Comparison of ENCODE assay signal across 8 mouse cellular contexts in genomic region chr4:148075259-148075658, GRCm38 (mm10). TPM values are rescaled to one million over a fixed set of nuclear protein-coding genes. Genes with fewer than 3 reads are reported as not detected.
DNase-seq lines count a peak whose midpoint lies in the region; ATAC-seq and TF ChIP-seq lines count a peak whose summit lies in the region.

No protein-coding gene starts in this region.

- H3K9me3 ChIP-seq in CH12.LX (replicated peaks; ENCODE audit: low read length): no peaks in the 10 kb centered on the region
- H3K9me3 ChIP-seq in forebrain, embryonic 16.5 days (ENCODE audit: control insufficient read depth, low read length): no peaks in the 10 kb centered on the region
- no peaks in the 10 kb centered on the region for H3K9me3 ChIP-seq in neural tube, embryonic 13.5 days

- ATAC-seq in forebrain, embryonic 16.5 days: 0 out of 2 replicates have a peak, but pooled peaks have one; percentile 41
- no peak for ATAC-seq in neural tube, embryonic 13.5 days (ENCODE audit: low read depth)

- no peak for TF ChIP-seq CTCF in CH12.LX (conservative IDR thresholded peaks at IDR 0.05 in 1 of 2, IDR thresholded peaks at IDR 0.05 in 1 of 2; ENCODE audit: low read depth in 2 of 2, low read length in 2 of 2)
- TF ChIP-seq CTCF in lung, adult 2 months (IDR thresholded peaks at IDR 0.05; ENCODE audit: insufficient read depth, low read length): no peak

- H3K27ac ChIP-seq in CH12.LX (ENCODE audit: insufficient read depth, low read depth): no peak overlapping the region
- no peak overlapping the region for H3K27ac ChIP-seq in forebrain, embryonic 16.5 days (ENCODE audit: low read length)
- H3K27ac ChIP-seq in neural tube, embryonic 13.5 days (replicated peaks): no peak overlapping the region

- peak overlapping the region; percentile 35 for H3K9ac ChIP-seq in CH12.LX (ENCODE audit: insufficient read depth, low read depth)
- H3K9ac ChIP-seq in forebrain, embryonic 16.5 days (replicated peaks; ENCODE audit: low read depth, low read length): no peak overlapping the region
- 0 out of 2 replicates have a peak overlapping the region, but pooled peaks have one; percentile 3 for H3K9ac ChIP-seq in neural tube, embryonic 13.5 days

- DNase-seq in CH12.LX (ENCODE audit: extremely low read depth): peak; percentile 47
- DNase-seq in c-Kit-negative CD71-positive TER-119-positive erythroid progenitor cells, embryonic 14.5 days (ENCODE audit: low read depth, low spot score): peak; percentile 34
- DNase-seq in heart, postnatal 4 days: peak; percentile 79
- peak; percentile 52 to 81 for DNase-seq in layer of hippocampus, adult 18-20 months (ENCODE audit: low spot score in 2 of 2)
- DNase-seq in lung, adult 2 months: peak; percentile 62
- peak; percentile 84 for DNase-seq in testis, postnatal 10 days (ENCODE audit: low spot score)

- in situ Hi-C loops in CH12.LX (cut with MboI; ENCODE audit: low pct_ligation_motif_present, low pct_unique_long_range_greater_than_20kb, low sequenced_read_pairs): no loop called here

- H3K4me1 ChIP-seq in CH12.LX (ENCODE audit: control insufficient read depth in 1 of 2, insufficient read depth in 2 of 2): peaks cover 15 to 18% of the 10 kb centered on the region in 2 experiments
- no peaks in the 10 kb centered on the region for H3K4me1 ChIP-seq in forebrain, embryonic 16.5 days (replicated peaks; ENCODE audit: control insufficient read depth, insufficient read depth, low read length)
- H3K4me1 ChIP-seq in lung, adult 2 months (ENCODE audit: control insufficient read depth, insufficient read depth, low read length): no peaks in the 10 kb centered on the region
- H3K4me1 ChIP-seq in neural tube, embryonic 13.5 days (replicated peaks): 0 out of 2 replicates have a peak, but pooled peaks cover 9% of the 10 kb centered on the region

- no peak for TF ChIP-seq RAD21 in CH12.LX (IDR thresholded peaks at IDR 0.05; ENCODE audit: low read depth, low read length)

- H3K4me3 ChIP-seq in CH12.LX (replicated peaks in 1 of 3; ENCODE audit: low read depth in 2 of 3, low read length in 2 of 3, poor library complexity in 1 of 3): peak overlapping the region; percentile 17 to 29 (median 23)
- peak overlapping the region; percentile 27 for H3K4me3 ChIP-seq in forebrain, embryonic 16.5 days (replicated peaks; ENCODE audit: low read length)
- H3K4me3 ChIP-seq in lung, adult 2 months (replicated peaks; ENCODE audit: extremely low read depth, low read depth, low read length): peak overlapping the region; percentile 54
- peak overlapping the region; percentile 29 for H3K4me3 ChIP-seq in neural tube, embryonic 13.5 days

- TF ChIP-seq POLR2A in CH12.LX (IDR thresholded peaks at IDR 0.05; ENCODE audit: low read depth, low read length): peak; percentile 48; the same call in 1 of the 2 replicates
- TF ChIP-seq POLR2A in lung, adult 2 months (IDR thresholded peaks at IDR 0.05; ENCODE audit: borderline replicate concordance, extremely low read depth, low read depth, low read length): no peak

- peaks cover 3% of the 10 kb centered on the region for H3K27me3 ChIP-seq in CH12.LX (replicated peaks)
- H3K27me3 ChIP-seq in forebrain, embryonic 16.5 days (replicated peaks; ENCODE audit: control insufficient read depth, insufficient read depth, low read length): no peaks in the 10 kb centered on the region
- H3K27me3 ChIP-seq in neural tube, embryonic 13.5 days: no peaks in the 10 kb centered on the region

- H3K4me2 ChIP-seq in CH12.LX (ENCODE audit: insufficient read depth, low read depth, poor library complexity, severe bottlenecking): peak overlapping the region; percentile 64
- peak overlapping the region; percentile 52 for H3K4me2 ChIP-seq in forebrain, embryonic 16.5 days (ENCODE audit: low read length)
- H3K4me2 ChIP-seq in neural tube, embryonic 13.5 days: peak overlapping the region; percentile 54

- WGBS in forebrain, embryonic 16.5 days: 29% methylated on average over 21 of the region's 21 CpGs
- 35% methylated on average over 21 of the region's 21 CpGs for WGBS in lung, adult 2 months
- WGBS in neural tube, embryonic 13.5 days: 49% methylated on average over 21 of the region's 21 CpGs

- dilution Hi-C loops in CH12.LX (cut with MboI; ENCODE audit: extremely low pct_ligation_motif_present, extremely low pct_unique_long_range_greater_than_20kb, low sequenced_read_pairs): no loop called here

- H3K36me3 ChIP-seq in CH12.LX (replicated peaks in 1 of 2; ENCODE audit: control insufficient read depth in 1 of 2, insufficient read depth in 1 of 2, low read length in 1 of 2): peaks cover 6 to 15% of the 10 kb centered on the region in 2 experiments
- no peaks in the 10 kb centered on the region for H3K36me3 ChIP-seq in forebrain, embryonic 16.5 days (ENCODE audit: control insufficient read depth, insufficient read depth)
- no peaks in the 10 kb centered on the region for H3K36me3 ChIP-seq in neural tube, embryonic 13.5 days

- H3K79me2 ChIP-seq in CH12.LX (replicated peaks; ENCODE audit: control insufficient read depth, extremely low read depth, insufficient read depth, poor library complexity, severe bottlenecking): no peaks in the 10 kb centered on the region

- TF ChIP-seq EP300 in CH12.LX (IDR thresholded peaks at IDR 0.05; ENCODE audit: low read length): no peak

TF ChIP-seq in CH12.LX, 34 proteins besides CTCF, POLR2A, EP300 and RAD21:
- TF ChIP-seq ETS1 (conservative IDR thresholded peaks at IDR 0.05; ENCODE audit: low read depth, low read length) (no peak), SIN3A (IDR thresholded peaks at IDR 0.05; ENCODE audit: low read length) (0 out of 2 replicates have a peak, but pooled peaks have one; percentile 5), NELFE (IDR thresholded peaks at IDR 0.05; ENCODE audit: low read depth, low read length) (peak; percentile 47), ELF1 (IDR thresholded peaks at IDR 0.05; ENCODE audit: low read depth, low read length) (no peak), RCOR1 (conservative IDR thresholded peaks at IDR 0.05; ENCODE audit: low read depth, low read length) (no peak), NRF1 (IDR thresholded peaks at IDR 0.05; ENCODE audit: low read depth, low read length) (peak; percentile 91), TCF12 (IDR thresholded peaks at IDR 0.05; ENCODE audit: low read depth, low read length) (no peak), HCFC1 (IDR thresholded peaks at IDR 0.05; ENCODE audit: low read depth, low read length) (peak; percentile 28; the same call in 1 of the 2 replicates)

RNA-seq across cellular contexts. Expression of gene Agtrap, which starts 12.6 kb away (rescaled TPM):
- 5.6 and 6.2 TPM in 2 replicates for total RNA-seq in CH12.LX (2012; rRNA removed)
- total RNA-seq in CH12.LX (2014; rRNA removed): 4.0 and 4.1 TPM in 2 replicates
- 5.4 and 5.9 TPM in 2 replicates for polyA plus RNA-seq in CH12.LX (2012; ENCODE audit: insufficient read length, low read depth)
- polyA plus RNA-seq in forebrain, embryonic 16.5 days (2015; fragmentation: Nextera tagmentation; extraction: Ambion mirVana): 4.7 and 5.5 TPM in 2 replicates
- 10 to 100 TPM; 24.8 to 27.4 TPM for total RNA-seq in heart, postnatal 4 days (2021)
- 1 to 10 TPM; 6.3 to 7.6 TPM for total RNA-seq in layer of hippocampus, adult 18-20 months (2021)
- polyA plus RNA-seq in lung, adult 2 months (2012; rRNA removed): 50.1 and 56.8 TPM in 2 replicates
- polyA plus RNA-seq in neural tube, embryonic 13.5 days (2015; fragmentation: Nextera tagmentation; extraction: Ambion mirVana): 6.5 and 7.3 TPM in 2 replicates

RNA-seq across cellular contexts. Expression of gene Mthfr, which starts 36.4 kb away (rescaled TPM):
- total RNA-seq in CH12.LX (2012; rRNA removed) (14.4 and 17.0 TPM in 2 replicates), CH12.LX (2014; rRNA removed) (15.3 and 16.1 TPM in 2 replicates)
- 15.4 and 16.3 TPM in 2 replicates for polyA plus RNA-seq in CH12.LX (2012; ENCODE audit: insufficient read length, low read depth)
- 17.3 and 22.0 TPM in 2 replicates for polyA plus RNA-seq in forebrain, embryonic 16.5 days (2015; fragmentation: Nextera tagmentation; extraction: Ambion mirVana)
- total RNA-seq in heart, postnatal 4 days (2021): 10 to 100 TPM; 14.1 to 14.3 TPM
- total RNA-seq in layer of hippocampus, adult 18-20 months (2021): 10 to 100 TPM; 28.0 to 30.8 TPM
- polyA plus RNA-seq in lung, adult 2 months (2012; rRNA removed): 34.8 and 38.9 TPM in 2 replicates
- 19.9 and 20.9 TPM in 2 replicates for polyA plus RNA-seq in neural tube, embryonic 13.5 days (2015; fragmentation: Nextera tagmentation; extraction: Ambion mirVana)

RNA-seq across cellular contexts. Expression of gene Clcn6, which starts 36.6 kb away (rescaled TPM):
- total RNA-seq in CH12.LX (2012; rRNA removed): 5.5 and 5.7 TPM in 2 replicates
- 3.7 and 4.8 TPM in 2 replicates for total RNA-seq in CH12.LX (2014; rRNA removed)
- polyA plus RNA-seq in CH12.LX (2012; ENCODE audit: insufficient read length, low read depth): 9.2 and 10.6 TPM in 2 replicates
- polyA plus RNA-seq in forebrain, embryonic 16.5 days (2015; fragmentation: Nextera tagmentation; extraction: Ambion mirVana): 34.3 and 40.6 TPM in 2 replicates
- total RNA-seq in heart, postnatal 4 days (2021): 10 to 100 TPM; 15.8 to 16.3 TPM
- total RNA-seq in layer of hippocampus, adult 18-20 months (2021): 10 to 100 TPM; 79.0 to 82.0 TPM
- polyA plus RNA-seq in lung, adult 2 months (2012; rRNA removed): 14.1 and 14.9 TPM in 2 replicates
- polyA plus RNA-seq in neural tube, embryonic 13.5 days (2015; fragmentation: Nextera tagmentation; extraction: Ambion mirVana): 31.7 and 32.4 TPM in 2 replicates

RNA-seq across cellular contexts. Expression of gene Mad2l2, which starts 54.9 kb away (rescaled TPM):
- total RNA-seq in CH12.LX (2012; rRNA removed) (39.4 and 43.3 TPM in 2 replicates), CH12.LX (2014; rRNA removed) (21.0 and 23.1 TPM in 2 replicates)
- 36.5 and 40.9 TPM in 2 replicates for polyA plus RNA-seq in CH12.LX (2012; ENCODE audit: insufficient read length, low read depth)
- polyA plus RNA-seq in forebrain, embryonic 16.5 days (2015; fragmentation: Nextera tagmentation; extraction: Ambion mirVana): 127 TPM in 2 replicates
- 10 to 100 TPM; 17.9 to 19.9 TPM for total RNA-seq in heart, postnatal 4 days (2021)
- total RNA-seq in layer of hippocampus, adult 18-20 months (2021): 10 to 100 TPM; 11.2 to 13.1 TPM
- polyA plus RNA-seq in lung, adult 2 months (2012; rRNA removed): 26.9 and 30.8 TPM in 2 replicates
- 98.7 and 116 TPM in 2 replicates for polyA plus RNA-seq in neural tube, embryonic 13.5 days (2015; fragmentation: Nextera tagmentation; extraction: Ambion mirVana)

RNA-seq across cellular contexts. Expression of gene Draxin, which starts 55.2 kb away (rescaled TPM):
- total RNA-seq in CH12.LX (2012; rRNA removed) (0.04 TPM in 1 of 2 replicates, not detected in the other), CH12.LX (2014; rRNA removed) (not detected in 2 replicates)
- polyA plus RNA-seq in CH12.LX (2012; ENCODE audit: insufficient read length, low read depth): not detected in 2 replicates
- 22.7 and 23.5 TPM in 2 replicates for polyA plus RNA-seq in forebrain, embryonic 16.5 days (2015; fragmentation: Nextera tagmentation; extraction: Ambion mirVana)
- total RNA-seq in heart, postnatal 4 days (2021): not detected
- under 1 TPM; 0.15 to 0.27 TPM for total RNA-seq in layer of hippocampus, adult 18-20 months (2021)
- 0.15 and 0.59 TPM in 2 replicates for polyA plus RNA-seq in lung, adult 2 months (2012; rRNA removed)
- polyA plus RNA-seq in neural tube, embryonic 13.5 days (2015; fragmentation: Nextera tagmentation; extraction: Ambion mirVana): 14.0 and 14.3 TPM in 2 replicates

Comparison
In these comparisons a context has a peak if more than half of its experiments do, and no peak if none do; other contexts are left out.
1. DNase-seq: peak in every context shown above with its lines; median percentile 84 in testis, postnatal 10 days; 79 in heart, postnatal 4 days; 66 in layer of hippocampus, adult 18-20 months; 62 in lung, adult 2 months; 47 in CH12.LX; 34 in c-Kit-negative CD71-positive TER-119-positive erythroid progenitor cells, embryonic 14.5 days.